Mouse (Mus musculus): ENCODE measurements around the gene Kif1b. TPM values are rescaled to one million over a fixed set of nuclear protein-coding genes. Genes with fewer than 3 reads are reported as not detected.
"Not testable (repeated sequence)": the region's sequence is repeated elsewhere in the genome, so short reads cannot be mapped to it uniquely, and the experiment has no call there.

The Kif1b gene
- polyA plus RNA-seq, 1 experiment from 2014 or later: 5.1 TPM

DNA sequence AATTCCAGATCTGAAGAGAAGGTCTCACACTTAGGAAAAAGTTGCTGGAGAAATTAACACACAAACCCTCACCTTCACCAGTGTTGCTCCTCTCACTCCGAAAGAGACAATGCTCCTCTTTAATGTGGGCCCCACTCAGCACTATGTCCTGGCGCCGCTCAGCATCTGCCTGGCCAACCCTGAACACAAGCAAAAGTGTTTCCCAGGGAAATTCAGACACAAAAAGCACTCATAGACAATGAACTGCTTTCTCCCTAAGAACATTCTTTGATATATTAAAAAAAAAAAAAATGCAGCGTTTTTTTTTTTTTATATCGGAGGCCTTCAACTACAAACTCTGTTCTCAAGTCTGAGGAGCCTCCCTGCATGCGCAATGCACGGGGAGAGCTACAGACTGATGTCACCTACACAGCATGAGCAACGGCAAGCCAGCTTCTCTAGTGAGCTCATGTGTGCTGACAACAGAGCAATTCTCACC lies 60.3 kb downstream of the Kif1b start:
- H3K36me3 ChIP-seq: peaks cover 14% of the 10 kb centered on the region; the same call in 1 of the 2 replicates
- no peaks in the 10 kb centered on the region for H3K27me3 ChIP-seq
- H3K4me3 ChIP-seq (replicated peaks): no peak overlapping the region
- H3K9ac ChIP-seq: no peak overlapping the region
- no peak overlapping the region for H3K4me2 ChIP-seq
- no peaks in the 10 kb centered on the region for H3K4me1 ChIP-seq (replicated peaks)
- no peaks in the 10 kb centered on the region for H3K9me3 ChIP-seq (replicated peaks)
- DNase-seq: no peak
- H3K27ac ChIP-seq: no peak overlapping the region
- no peak for ATAC-seq (ENCODE audit: low read depth)
- WGBS (ENCODE audit: insufficient replicate concordance): 75% methylated on average over 8 of the region's 8 CpGs

- ATAC-seq (ENCODE audit: low read depth): no peak
- no peaks in the 10 kb centered on the region for H3K27me3 ChIP-seq
These were observed 60.8 kb downstream of the Kif1b start for GRCm38 (mm10) chr4:149246578-149247155.

DNA sequence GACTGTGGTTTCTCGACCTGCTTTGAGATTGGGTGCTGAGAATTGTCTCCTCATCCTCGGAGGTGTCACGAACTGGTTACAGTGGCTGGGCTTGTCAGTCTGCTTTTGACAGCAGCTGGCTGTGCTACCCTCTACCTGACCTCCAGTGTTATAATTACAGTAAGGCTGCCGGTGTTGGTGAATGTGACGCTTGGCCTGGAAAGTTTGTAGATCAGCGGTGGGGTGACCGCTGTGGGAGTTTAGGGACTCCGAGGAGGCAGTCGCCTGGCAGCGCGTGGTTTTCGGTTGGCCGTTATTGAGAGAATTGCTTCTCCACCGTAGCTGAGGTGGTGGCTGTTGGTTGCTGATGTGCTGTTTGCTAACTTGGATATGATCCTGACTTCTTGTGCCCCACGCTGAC lies 70.5 kb downstream of the Kif1b start:
- no peaks in the 10 kb centered on the region for H3K27me3 ChIP-seq
- 83% methylated on average over 15 of the region's 15 CpGs for WGBS (ENCODE audit: insufficient replicate concordance)
- 0 out of 2 replicates have a peak, but pooled peaks cover 2% of the 10 kb centered on the region for H3K4me1 ChIP-seq (replicated peaks)
- no peak overlapping the region for H3K9ac ChIP-seq
- H3K27ac ChIP-seq: no peak overlapping the region
- H3K36me3 ChIP-seq: peaks cover 9% of the 10 kb centered on the region; the same call in 1 of the 2 replicates
- no peak overlapping the region for H3K4me2 ChIP-seq
- DNase-seq (no peak), ATAC-seq (ENCODE audit: low read depth) (no peak)
- H3K9me3 ChIP-seq (replicated peaks): no peaks in the 10 kb centered on the region
- H3K4me3 ChIP-seq (replicated peaks): no peak overlapping the region

More at GRCm38 (mm10) chr4:149246578-149247155, 60.8 kb downstream of the Kif1b start:
- H3K4me1 ChIP-seq (replicated peaks): no peaks in the 10 kb centered on the region
- no peak overlapping the region for H3K4me3 ChIP-seq (replicated peaks)
- no peak overlapping the region for H3K4me2 ChIP-seq
- no peak overlapping the region for H3K27ac ChIP-seq
- no peaks in the 10 kb centered on the region for H3K9me3 ChIP-seq (replicated peaks)
- no peak overlapping the region for H3K9ac ChIP-seq
- no peak for DNase-seq
- H3K36me3 ChIP-seq: peaks cover 12% of the 10 kb centered on the region; the same call in 1 of the 2 replicates
- whole genome bisulfite sequencing (ENCODE audit: insufficient replicate concordance): 74% methylated on average over 7 of the region's 7 CpGs

- Histone ChIP-seq H3K4me2 (no peak overlapping the region), H3K4me3 (replicated peaks) (no peak overlapping the region), H3K4me1 (replicated peaks) (0 out of 2 replicates have a peak, but pooled peaks cover 2% of the 10 kb centered on the region), H3K27me3 (no peaks in the 10 kb centered on the region), H3K9me3 (replicated peaks) (no peaks in the 10 kb centered on the region), H3K27ac (no peak overlapping the region), H3K36me3 (0 out of 2 replicates have a peak, but pooled peaks cover 3% of the 10 kb centered on the region), H3K9ac (no peak overlapping the region)
- no peak for ATAC-seq (ENCODE audit: low read depth)
- 32% methylated on average over 9 of the region's 9 CpGs for WGBS (ENCODE audit: insufficient replicate concordance)
- no peak for DNase-seq
These were observed 73.6 kb downstream of the Kif1b start for GRCm38 (mm10) chr4:149233938-149234337.

GRCm38 (mm10) chr4:149228682-149229081 lies 78.8 kb downstream of the Kif1b start:
- 60% methylated on average over 3 of the region's 3 CpGs for WGBS (ENCODE audit: insufficient replicate concordance)
- not testable (repeated sequence) for H3K36me3 ChIP-seq; H3K27me3 ChIP-seq; H3K4me1 ChIP-seq (replicated peaks); H3K4me2 ChIP-seq; DNase-seq; H3K9me3 ChIP-seq (replicated peaks); H3K4me3 ChIP-seq (replicated peaks); ATAC-seq (ENCODE audit: low read depth); H3K27ac ChIP-seq; H3K9ac ChIP-seq

GRCm38 (mm10) chr4:149228256-149228655 lies 79.2 kb downstream of the Kif1b start:
- DNase-seq: no peak
- peaks cover 10% of the 10 kb centered on the region for H3K36me3 ChIP-seq
- no peak overlapping the region for H3K9ac ChIP-seq
- no peak for ATAC-seq (ENCODE audit: low read depth)
- no peaks in the 10 kb centered on the region for H3K4me1 ChIP-seq (replicated peaks)
- H3K4me2 ChIP-seq: no peak overlapping the region
- 64% methylated on average over 3 of the region's 3 CpGs for WGBS (ENCODE audit: insufficient replicate concordance)
- no peak overlapping the region for H3K4me3 ChIP-seq (replicated peaks)
- H3K27me3 ChIP-seq: no peaks in the 10 kb centered on the region
- no peak overlapping the region for H3K27ac ChIP-seq
- no peaks in the 10 kb centered on the region for H3K9me3 ChIP-seq (replicated peaks)

DNA sequence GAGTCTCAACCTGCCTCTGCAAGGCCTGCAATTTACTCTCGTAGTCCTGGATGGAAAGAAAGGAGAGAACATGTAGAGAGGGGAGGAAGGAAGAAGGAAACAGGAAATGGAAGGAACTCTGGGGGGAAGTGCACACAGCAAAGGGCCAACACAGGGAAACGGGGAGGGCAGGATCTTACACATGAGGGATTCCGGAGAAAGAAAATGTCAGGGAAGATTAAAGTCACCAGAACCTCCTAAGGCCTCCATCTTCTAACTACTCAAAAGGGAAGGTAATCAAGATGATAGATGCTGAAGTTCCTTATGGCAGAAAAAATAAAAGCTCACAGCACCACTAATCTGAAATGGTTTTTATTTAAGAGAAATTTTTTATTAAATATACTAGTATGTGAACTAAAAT lies 81.2 kb downstream of the Kif1b start:
- Histone ChIP-seq H3K27me3 (no peaks in the 10 kb centered on the region), H3K4me2 (no peak overlapping the region), H3K9me3 (replicated peaks) (no peaks in the 10 kb centered on the region), H3K9ac (no peak overlapping the region), H3K4me1 (replicated peaks) (no peaks in the 10 kb centered on the region), H3K27ac (no peak overlapping the region), H3K36me3 (peaks cover 20% of the 10 kb centered on the region), H3K4me3 (replicated peaks) (no peak overlapping the region)
- ATAC-seq (ENCODE audit: low read depth) (no peak), DNase-seq (no peak)
- WGBS (ENCODE audit: insufficient replicate concordance): 49% methylated on average over 3 of the region's 3 CpGs

DNA sequence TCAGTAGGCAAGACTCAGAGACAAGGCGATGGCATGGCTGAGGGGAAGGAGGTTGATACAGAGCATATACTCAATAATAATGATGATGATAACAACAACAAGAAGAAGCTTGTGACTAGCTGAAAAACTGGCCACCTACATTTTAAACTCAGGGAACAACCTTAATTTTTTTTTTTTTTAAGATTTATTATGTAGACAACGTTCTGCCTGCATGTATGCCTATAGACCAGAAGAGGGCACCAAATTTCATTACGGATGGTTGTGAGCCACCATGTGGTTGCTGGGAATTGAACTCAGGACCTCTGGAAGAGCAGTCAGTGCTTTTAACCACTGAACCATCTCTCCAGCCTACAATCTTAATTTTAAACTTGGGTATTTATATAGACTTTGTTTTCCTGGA lies 84.0 kb downstream of the Kif1b start:
- Histone ChIP-seq H3K4me2 (no peak overlapping the region), H3K4me1 (replicated peaks) (no peaks in the 10 kb centered on the region), H3K27me3 (no peaks in the 10 kb centered on the region), H3K36me3 (peaks cover 33% of the 10 kb centered on the region), H3K27ac (no peak overlapping the region), H3K9me3 (replicated peaks) (no peaks in the 10 kb centered on the region), H3K9ac (no peak overlapping the region), H3K4me3 (replicated peaks) (no peak overlapping the region)
- no peak for ATAC-seq (ENCODE audit: low read depth)
- no peak for DNase-seq
- WGBS (ENCODE audit: insufficient replicate concordance): 87% methylated on average over 3 of the region's 3 CpGs

- Histone ChIP-seq H3K4me1 (replicated peaks) (no peaks in the 10 kb centered on the region), H3K36me3 (peaks cover 33% of the 10 kb centered on the region), H3K9me3 (replicated peaks) (no peaks in the 10 kb centered on the region), H3K27ac (no peak overlapping the region), H3K4me2 (no peak overlapping the region), H3K4me3 (replicated peaks) (no peak overlapping the region), H3K9ac (no peak overlapping the region), H3K27me3 (no peaks in the 10 kb centered on the region)
- ATAC-seq (ENCODE audit: low read depth) (no peak), DNase-seq (no peak)
- 86% methylated on average over 17 of the region's 17 CpGs for WGBS (ENCODE audit: insufficient replicate concordance)
These were observed 87.0 kb downstream of the Kif1b start for GRCm38 (mm10) chr4:149220481-149220880.

DNA sequence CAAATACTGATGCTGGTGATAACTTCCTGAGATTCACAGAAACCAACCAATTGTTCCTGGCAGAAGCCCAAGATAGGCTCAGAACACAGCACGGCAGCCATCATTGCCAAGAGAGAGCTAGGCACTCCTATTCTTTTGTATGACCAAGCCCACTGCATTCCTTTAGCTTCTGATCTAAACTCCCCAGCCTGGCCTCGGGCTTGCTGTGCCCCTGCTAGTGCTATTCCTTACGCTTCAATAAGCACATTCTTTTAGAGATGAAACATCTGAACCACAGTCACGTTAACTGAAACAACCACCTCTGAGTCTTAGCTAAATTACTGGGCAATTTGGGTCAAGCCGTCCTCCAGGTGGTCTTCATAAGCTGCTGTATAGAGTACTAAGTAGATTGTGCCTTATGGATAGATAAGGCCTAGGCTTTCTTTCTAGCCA lies 87.4 kb downstream of the Kif1b start:
- Histone ChIP-seq H3K27ac (no peak overlapping the region), H3K4me2 (no peak overlapping the region), H3K4me1 (replicated peaks) (no peaks in the 10 kb centered on the region), H3K4me3 (replicated peaks) (no peak overlapping the region), H3K9me3 (replicated peaks) (no peaks in the 10 kb centered on the region), H3K27me3 (no peaks in the 10 kb centered on the region), H3K9ac (no peak overlapping the region), H3K36me3 (peaks cover 33% of the 10 kb centered on the region)
- ATAC-seq (ENCODE audit: low read depth): no peak
- no peak for DNase-seq
- WGBS (ENCODE audit: insufficient replicate concordance): 73% methylated on average over 5 of the region's 5 CpGs

DNA sequence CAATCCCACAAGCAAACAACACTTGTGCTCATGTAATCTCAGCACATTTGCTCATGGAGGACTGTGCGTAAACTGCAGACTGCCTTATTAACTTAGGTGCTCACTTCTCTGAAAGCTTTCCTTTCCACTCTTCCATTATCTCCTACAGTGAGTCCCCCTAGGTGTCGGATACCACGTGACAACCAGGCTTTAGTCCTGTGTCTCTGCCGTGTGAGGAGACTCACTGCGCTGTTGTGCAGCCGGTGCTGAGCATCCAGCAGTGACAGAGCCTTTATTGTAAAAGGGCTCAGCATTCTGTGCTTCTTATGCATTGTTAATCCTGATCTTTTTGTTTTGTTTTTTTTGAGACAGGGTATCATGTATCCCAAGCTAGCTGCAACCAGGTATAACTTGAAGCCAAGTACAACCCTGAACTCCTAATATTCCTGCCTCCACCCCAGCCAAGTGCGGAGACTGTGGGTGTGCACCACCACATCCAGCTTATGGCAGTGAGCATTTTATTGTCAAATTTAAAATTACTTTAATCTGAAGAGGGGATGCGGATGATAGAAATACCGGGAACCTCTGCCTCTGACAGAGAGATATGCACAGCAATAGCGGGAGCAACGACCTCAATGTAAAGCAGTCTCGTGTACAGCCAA lies 88.0 kb downstream of the Kif1b start:
- DNase-seq (no peak), ATAC-seq (ENCODE audit: low read depth) (no peak)
- H3K27ac ChIP-seq: no peak overlapping the region
- H3K9ac ChIP-seq: no peak overlapping the region
- no peak overlapping the region for H3K4me2 ChIP-seq
- 83% methylated on average over 12 of the region's 12 CpGs for WGBS (ENCODE audit: insufficient replicate concordance)
- H3K4me1 ChIP-seq (replicated peaks): no peaks in the 10 kb centered on the region
- no peaks in the 10 kb centered on the region for H3K9me3 ChIP-seq (replicated peaks)
- no peak overlapping the region for H3K4me3 ChIP-seq (replicated peaks)
- peaks cover 33% of the 10 kb centered on the region for H3K36me3 ChIP-seq
- no peaks in the 10 kb centered on the region for H3K27me3 ChIP-seq

GRCm38 (mm10) chr4:149218476-149218875 lies 89.0 kb downstream of the Kif1b start:
- ATAC-seq (ENCODE audit: low read depth) (no peak), DNase-seq (no peak)
- Histone ChIP-seq H3K4me3 (replicated peaks) (no peak overlapping the region), H3K4me2 (no peak overlapping the region), H3K9me3 (replicated peaks) (no peaks in the 10 kb centered on the region), H3K27ac (no peak overlapping the region), H3K36me3 (peaks cover 29% of the 10 kb centered on the region), H3K27me3 (no peaks in the 10 kb centered on the region), H3K9ac (no peak overlapping the region), H3K4me1 (replicated peaks) (no peaks in the 10 kb centered on the region)
- WGBS (ENCODE audit: insufficient replicate concordance): 71% methylated on average over 5 of the region's 5 CpGs

Measured in liver, embryonic 13.5 days (tissue).